Comparison of ENCODE assay signal across 8 mouse cellular contexts in the genomic region with DNA sequence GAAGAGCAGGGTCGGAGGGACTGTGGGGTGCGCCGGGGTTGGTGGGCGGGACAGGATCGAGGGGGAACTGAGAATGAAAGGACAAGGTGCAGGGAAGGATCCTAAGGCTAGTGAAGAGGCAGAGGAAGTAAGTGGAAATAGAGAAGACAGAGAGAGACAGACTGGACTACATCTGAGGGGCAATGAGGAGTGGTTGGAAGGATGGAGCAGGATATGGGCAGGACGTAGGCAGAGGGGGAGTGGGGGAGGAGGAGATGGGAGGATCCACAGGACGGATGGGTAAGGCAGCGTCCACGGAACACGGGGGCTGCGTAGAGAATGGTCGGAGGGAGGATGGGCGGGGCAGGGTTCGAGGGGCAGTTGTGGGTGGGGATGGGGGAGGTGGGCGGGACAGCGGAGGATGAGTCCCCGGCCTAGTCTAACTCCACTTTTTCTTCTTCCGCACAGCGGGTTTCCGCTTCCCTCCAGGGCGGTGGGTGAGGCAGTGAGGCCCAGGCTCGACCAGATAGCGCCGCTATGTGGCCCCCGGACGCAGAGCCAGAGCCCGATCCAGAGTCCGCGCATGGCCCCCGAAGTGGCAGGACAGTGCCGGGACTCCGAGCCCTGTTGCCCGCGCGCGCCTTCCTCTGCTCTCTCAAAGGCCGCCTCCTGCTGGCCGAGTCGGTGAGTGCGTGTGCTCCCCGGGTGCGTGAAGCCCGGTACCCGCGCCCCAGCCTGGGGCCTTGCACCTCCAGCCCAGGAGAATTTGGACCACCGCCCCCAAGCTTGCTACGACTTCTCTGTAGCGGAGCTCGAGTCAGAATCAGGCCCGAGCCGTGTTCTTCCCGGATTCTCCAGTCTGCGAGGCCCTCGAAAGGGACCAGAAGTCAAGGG. TPM values are rescaled to one million over a fixed set of nuclear protein-coding genes. Genes with fewer than 3 reads are reported as not detected.
DNase-seq lines count a peak whose midpoint lies in the region; ATAC-seq and TF ChIP-seq lines count a peak whose summit lies in the region.

No protein-coding gene starts in this region.

- H3K4me3 ChIP-seq in hindbrain, embryonic 14.5 days (replicated peaks; ENCODE audit: low read length) = peak overlapping the region; percentile 49

- H3K36me3 ChIP-seq in hindbrain, embryonic 14.5 days (replicated peaks; ENCODE audit: control insufficient read depth, insufficient read depth) = no peaks in the 10 kb centered on the region

- peak overlapping the region; percentile 71 for H3K9ac ChIP-seq in hindbrain, embryonic 14.5 days

- no peak for TF ChIP-seq CTCF in Patski (IDR thresholded peaks at IDR 0.05)

- under 1% methylated on average over 52 of the region's 54 CpGs for whole genome bisulfite sequencing in hindbrain, embryonic 14.5 days

- CTCF ChIA-PET in Patski (lab: Charles Lee) = interaction anchor here (0.8 kb wide), 1 partner anchor 71 kb away, joined by 3 read pairs; no protein-coding TSS in a partner anchor

- no peaks in the 10 kb centered on the region for H3K9me3 ChIP-seq in hindbrain, embryonic 14.5 days (ENCODE audit: control insufficient read depth, low read length)

- peak overlapping the region; percentile 44; the same call in 1 of the 2 replicates for H3K27ac ChIP-seq in hindbrain, embryonic 14.5 days

- peak; percentile 64 for ATAC-seq in Patski
- peak; percentile 67 for ATAC-seq in hindbrain, embryonic 14.5 days (ENCODE audit: low FRiP score)

- POLR2A ChIA-PET in Patski (lab: Charles Lee) = interaction anchor here (0.8 kb wide), 1 partner anchor 102 kb away, joined by 4 read pairs; the partner anchor contains the start of gene Dync1li2

- in situ Hi-C loops in Patski (cut with MboI; ENCODE audit: low pct_unique_long_range_greater_than_20kb) = loop anchor here (5.0 to 25.0 kb wide), 4 partner anchors 62 to 222 kb away; partner anchors contain the start of gene Dync1li2

- peak; percentile 19 for DNase-seq in Patski (ENCODE audit: low read depth, low spot score)
- DNase-seq in cerebellum, postnatal 14 days = peak; percentile 58 to 79
- DNase-seq in frontal cortex, postnatal 36 days (ENCODE audit: low spot score in 2 of 2) = peak; percentile 40 to 41
- DNase-seq in hindbrain, embryonic 14.5 days (ENCODE audit: low spot score) = peak; percentile 57
- peak; percentile 58 to 64 for DNase-seq in layer of hippocampus, postnatal 36 days
- peak; percentile 88 for DNase-seq in lung, postnatal 36 days
- DNase-seq in retina, embryonic 14.5 days (ENCODE audit: low spot score) = peak; percentile 81
- DNase-seq in urinary bladder, adult 18-20 months (ENCODE audit: low spot score in 2 of 2) = peak; percentile 60 to 68

- no peaks in the 10 kb centered on the region for H3K27me3 ChIP-seq in Patski
- H3K27me3 ChIP-seq in hindbrain, embryonic 14.5 days (ENCODE audit: control insufficient read depth, insufficient read depth, low read length) = no peaks in the 10 kb centered on the region

- 0 out of 2 replicates have a peak, but pooled peaks cover 3% of the 10 kb centered on the region for H3K4me1 ChIP-seq in hindbrain, embryonic 14.5 days (replicated peaks; ENCODE audit: control insufficient read depth, insufficient read depth, low read length)

- H3K4me2 ChIP-seq in hindbrain, embryonic 14.5 days (replicated peaks) = peak overlapping the region; percentile 76

RNA-seq across cellular contexts. Expression of gene Cmtm3, which starts 1.3 kb away (rescaled TPM):
- polyA plus RNA-seq in Patski (2021) = 120 TPM
- 39.5 and 44.7 TPM in 2 replicates for polyA plus RNA-seq in hindbrain, embryonic 14.5 days (2014; fragmentation: Nextera tagmentation; extraction: Ambion mirVana)
- 10 to 100 TPM; 11.7 to 17.4 TPM for total RNA-seq in layer of hippocampus, postnatal 36 days (2021)

RNA-seq across cellular contexts. Expression of gene Cmtm2b, which starts 18.4 kb away (rescaled TPM):
- polyA plus RNA-seq in Patski (2021) = not detected
- polyA plus RNA-seq in hindbrain, embryonic 14.5 days (2014; fragmentation: Nextera tagmentation; extraction: Ambion mirVana) = not detected in 2 replicates
- not detected for total RNA-seq in layer of hippocampus, postnatal 36 days (2021)

RNA-seq across cellular contexts. Expression of gene Gm11020, which starts 19.1 kb away (rescaled TPM):
- polyA plus RNA-seq in Patski (2021) = not detected
- polyA plus RNA-seq in hindbrain, embryonic 14.5 days (2014; fragmentation: Nextera tagmentation; extraction: Ambion mirVana) = not detected in 2 replicates
- not detected for total RNA-seq in layer of hippocampus, postnatal 36 days (2021)

RNA-seq across cellular contexts. Expression of gene Cmtm1, which starts 30.5 kb away (rescaled TPM):
- polyA plus RNA-seq in Patski (2021) = 0.14 TPM
- not detected in 2 replicates for polyA plus RNA-seq in hindbrain, embryonic 14.5 days (2014; fragmentation: Nextera tagmentation; extraction: Ambion mirVana)
- not detected for total RNA-seq in layer of hippocampus, postnatal 36 days (2021)

RNA-seq across cellular contexts. Expression of gene Gm45711, which starts 30.6 kb away (rescaled TPM):
- polyA plus RNA-seq in Patski (2021) = not detected
- polyA plus RNA-seq in hindbrain, embryonic 14.5 days (2014; fragmentation: Nextera tagmentation; extraction: Ambion mirVana) = not detected in 2 replicates
- not detected for total RNA-seq in layer of hippocampus, postnatal 36 days (2021)

Comparison
In these comparisons a context has a peak if more than half of its experiments do, and no peak if none do; other contexts are left out.
1. Peak in every context shown above with its lines: DNase-seq, ATAC-seq, H3K4me3 ChIP-seq and H3K27ac ChIP-seq.
2. DNase-seq: peak in every context shown above with its lines; median percentile 88 in lung, postnatal 36 days; 81 in retina, embryonic 14.5 days; 68 in cerebellum, postnatal 14 days; 64 in urinary bladder, adult 18-20 months; 61 in layer of hippocampus, postnatal 36 days; 57 in hindbrain, embryonic 14.5 days; 40 in frontal cortex, postnatal 36 days; 19 in Patski.